Mouse (Mus musculus): ENCODE data around the gene Rnf44. TPM values are rescaled to one million over a fixed set of nuclear protein-coding genes. Genes with fewer than 3 reads are reported as not detected.

Gene Rnf44
- polyA plus RNA-seq, 1 experiment from 2014 or later = 28.2 TPM

DNA sequence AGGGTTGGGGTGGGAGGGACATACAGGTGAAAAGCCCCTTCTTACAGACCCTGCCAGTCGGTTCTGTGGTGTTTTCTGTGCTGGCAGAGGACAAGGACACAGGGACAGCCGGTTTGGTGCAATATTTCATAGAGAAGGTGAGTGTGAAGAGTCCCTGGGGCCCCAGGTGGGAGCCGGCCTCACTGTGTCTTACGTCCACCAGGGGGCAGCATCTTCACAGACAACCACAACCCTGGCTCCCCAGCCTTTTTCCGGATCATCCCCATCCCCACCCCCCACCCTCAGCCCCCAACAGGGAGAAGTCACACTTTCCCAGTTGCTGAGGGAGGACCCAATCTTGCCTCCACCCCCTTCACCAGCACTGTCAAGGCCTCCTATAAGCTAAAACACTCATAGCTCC, 23.2 kb upstream of the Rnf44 start:
- WGBS (ENCODE audit: insufficient replicate concordance) = 2% methylated on average over 5 of the region's 5 CpGs
- no peaks in the 10 kb centered on the region for H3K27me3 ChIP-seq (ENCODE audit: insufficient read depth, low read length)

GRCm38 (mm10) chr13:54714996-54715395, 21.3 kb upstream of the Rnf44 start:
- DNase-seq = no peak
- no peak for ATAC-seq
- H3K4me2 ChIP-seq (ENCODE audit: low read depth, low read length) = no peak overlapping the region

More for the DNA sequence above, 23.2 kb upstream of the Rnf44 start:
- DNase-seq = peak; percentile 55
- Histone ChIP-seq H3K4me1 (ENCODE audit: insufficient read depth) (no peaks in the 10 kb centered on the region), H3K27ac (ENCODE audit: low read depth) (no peak overlapping the region), H3K9me3 (ENCODE audit: low read length) (no peaks in the 10 kb centered on the region), H3K9ac (replicated peaks) (no peak overlapping the region), H3K4me3 (ENCODE audit: low read depth, low read length) (no peak overlapping the region), H3K36me3 (replicated peaks; ENCODE audit: insufficient read depth, low read length) (no peaks in the 10 kb centered on the region; the same call in 1 of the 2 replicates), H3K4me2 (ENCODE audit: low read depth, low read length) (no peak overlapping the region)
- ATAC-seq = no peak
- TF ChIP-seq EP300 (IDR thresholded peaks at IDR 0.05; ENCODE audit: low read depth) (no peak), CTCF (IDR thresholded peaks at IDR 0.05; ENCODE audit: low read depth) (peak; percentile 74)

DNA sequence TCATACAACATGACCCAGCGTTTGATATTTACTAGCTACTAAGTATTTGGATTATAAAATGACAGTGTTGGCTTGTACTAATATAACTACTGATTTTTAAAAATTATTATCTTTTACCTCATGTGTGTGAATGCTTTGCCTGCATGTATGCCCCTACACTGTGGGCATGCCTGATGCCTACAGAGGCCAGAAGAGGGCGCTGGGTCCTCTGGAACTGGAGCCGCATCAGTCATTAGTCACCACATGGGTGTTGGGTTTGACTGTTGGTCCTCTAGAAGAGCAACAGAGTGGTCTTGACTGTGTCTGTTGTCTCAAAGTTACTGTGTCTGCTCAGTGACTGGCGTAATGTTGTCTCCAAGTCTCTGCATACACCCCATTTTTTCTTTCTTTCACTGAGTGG, 20.7 kb upstream of the Rnf44 start:
- WGBS (ENCODE audit: insufficient replicate concordance) = 51% methylated on average over 4 of the region's 4 CpGs
- Histone ChIP-seq H3K36me3 (replicated peaks; ENCODE audit: insufficient read depth, low read length) (no peaks in the 10 kb centered on the region; the same call in 1 of the 2 replicates), H3K27ac (ENCODE audit: low read depth) (no peak overlapping the region), H3K4me1 (ENCODE audit: insufficient read depth) (no peaks in the 10 kb centered on the region), H3K9me3 (ENCODE audit: low read length) (no peaks in the 10 kb centered on the region), H3K27me3 (ENCODE audit: insufficient read depth, low read length) (no peaks in the 10 kb centered on the region), H3K4me2 (ENCODE audit: low read depth, low read length) (no peak overlapping the region), H3K4me3 (ENCODE audit: low read depth, low read length) (no peak overlapping the region), H3K9ac (replicated peaks) (no peak overlapping the region)
- DNase-seq (no peak), ATAC-seq (no peak)
- TF ChIP-seq CTCF (IDR thresholded peaks at IDR 0.05; ENCODE audit: low read depth) (peak; percentile 34; the same call in 1 of the 2 replicates), EP300 (IDR thresholded peaks at IDR 0.05; ENCODE audit: low read depth) (no peak)

More at GRCm38 (mm10) chr13:54714996-54715395, 21.3 kb upstream of the Rnf44 start:
- Histone ChIP-seq H3K9me3 (ENCODE audit: low read length) (no peaks in the 10 kb centered on the region), H3K36me3 (replicated peaks; ENCODE audit: insufficient read depth, low read length) (no peaks in the 10 kb centered on the region; the same call in 1 of the 2 replicates), H3K4me1 (ENCODE audit: insufficient read depth) (no peaks in the 10 kb centered on the region), H3K9ac (replicated peaks) (no peak overlapping the region), H3K27ac (ENCODE audit: low read depth) (no peak overlapping the region), H3K4me3 (ENCODE audit: low read depth, low read length) (no peak overlapping the region), H3K27me3 (ENCODE audit: insufficient read depth, low read length) (no peaks in the 10 kb centered on the region)
- no peak for TF ChIP-seq CTCF (IDR thresholded peaks at IDR 0.05; ENCODE audit: low read depth)
- TF ChIP-seq EP300 (IDR thresholded peaks at IDR 0.05; ENCODE audit: low read depth) = no peak
- 75% methylated on average over 10 of the region's 10 CpGs for WGBS (ENCODE audit: insufficient replicate concordance)

DNA sequence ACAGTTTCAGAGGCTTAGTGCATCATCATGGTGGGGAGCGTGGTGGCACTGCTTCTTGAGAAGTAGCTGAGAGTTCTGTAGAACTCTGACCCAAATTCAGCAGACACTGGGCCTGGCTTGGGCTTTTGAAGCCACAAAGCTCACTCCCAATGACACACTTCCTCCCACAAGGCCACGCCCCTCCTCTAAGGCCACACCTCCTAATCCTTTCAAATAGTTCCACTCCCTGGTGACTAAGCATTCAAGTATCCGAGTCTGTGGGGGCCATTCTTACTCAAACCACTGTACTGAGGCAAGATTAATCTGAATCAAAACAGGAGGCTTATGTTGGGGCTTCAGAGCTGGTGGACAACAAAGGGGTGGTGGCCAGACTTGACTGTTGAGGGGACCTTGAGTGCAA, 17.2 kb upstream of the Rnf44 start:
- Histone ChIP-seq H3K4me1 (ENCODE audit: insufficient read depth) (peaks cover 6% of the 10 kb centered on the region; the same call in 1 of the 2 replicates), H3K27ac (ENCODE audit: low read depth) (no peak overlapping the region), H3K9ac (replicated peaks) (no peak overlapping the region), H3K9me3 (ENCODE audit: low read length) (no peaks in the 10 kb centered on the region), H3K4me2 (ENCODE audit: low read depth, low read length) (no peak overlapping the region), H3K27me3 (ENCODE audit: insufficient read depth, low read length) (no peaks in the 10 kb centered on the region), H3K36me3 (replicated peaks; ENCODE audit: insufficient read depth, low read length) (no peaks in the 10 kb centered on the region; the same call in 1 of the 2 replicates), H3K4me3 (ENCODE audit: low read depth, low read length) (no peak overlapping the region)
- ATAC-seq (no peak), DNase-seq (no peak)
- 75% methylated on average over 3 of the region's 3 CpGs for WGBS (ENCODE audit: insufficient replicate concordance)
- TF ChIP-seq EP300 (IDR thresholded peaks at IDR 0.05; ENCODE audit: low read depth) (no peak), CTCF (IDR thresholded peaks at IDR 0.05; ENCODE audit: low read depth) (no peak)

GRCm38 (mm10) chr13:54704890-54705289, 11.2 kb upstream of the Rnf44 start:
- no peaks in the 10 kb centered on the region for H3K36me3 ChIP-seq (replicated peaks; ENCODE audit: insufficient read depth, low read length)
- H3K4me2 ChIP-seq (ENCODE audit: low read depth, low read length) = no peak overlapping the region
- no peak for ATAC-seq
- TF ChIP-seq CTCF (IDR thresholded peaks at IDR 0.05; ENCODE audit: low read depth) (no peak), EP300 (IDR thresholded peaks at IDR 0.05; ENCODE audit: low read depth) (no peak)
- H3K27ac ChIP-seq (ENCODE audit: low read depth) = no peak overlapping the region
- H3K4me3 ChIP-seq (ENCODE audit: low read depth, low read length) = no peak overlapping the region
- DNase-seq = no peak
- no peaks in the 10 kb centered on the region for H3K9me3 ChIP-seq (ENCODE audit: low read length)
- 52% methylated on average over 6 of the region's 6 CpGs for WGBS (ENCODE audit: insufficient replicate concordance)
- no peaks in the 10 kb centered on the region for H3K27me3 ChIP-seq (ENCODE audit: insufficient read depth, low read length)
- H3K9ac ChIP-seq (replicated peaks) = no peak overlapping the region
- peaks cover 25% of the 10 kb centered on the region for H3K4me1 ChIP-seq (ENCODE audit: insufficient read depth)

GRCm38 (mm10) chr13:54702507-54702906, 8.8 kb upstream of the Rnf44 start:
- Histone ChIP-seq H3K27ac (ENCODE audit: low read depth) (no peak overlapping the region), H3K9me3 (ENCODE audit: low read length) (no peaks in the 10 kb centered on the region), H3K9ac (replicated peaks) (no peak overlapping the region), H3K4me1 (ENCODE audit: insufficient read depth) (peaks cover 25% of the 10 kb centered on the region), H3K36me3 (replicated peaks; ENCODE audit: insufficient read depth, low read length) (no peaks in the 10 kb centered on the region), H3K4me3 (ENCODE audit: low read depth, low read length) (no peak overlapping the region), H3K4me2 (ENCODE audit: low read depth, low read length) (no peak overlapping the region), H3K27me3 (ENCODE audit: insufficient read depth, low read length) (no peaks in the 10 kb centered on the region)
- no peak for ATAC-seq
- WGBS (ENCODE audit: insufficient replicate concordance) = 55% methylated on average over 7 of the region's 7 CpGs
- DNase-seq = no peak
- TF ChIP-seq CTCF (IDR thresholded peaks at IDR 0.05; ENCODE audit: low read depth) (no peak), EP300 (IDR thresholded peaks at IDR 0.05; ENCODE audit: low read depth) (no peak)
